Mouse (Mus musculus): ENCODE results near the gene H2al1k. TPM values are rescaled to one million over a fixed set of nuclear protein-coding genes. Genes with fewer than 3 reads are reported as not detected.

H2al1k gene
- polyA plus RNA-seq (2015; fragmentation: Nextera tagmentation; extraction: Ambion mirVana): not detected in 2 replicates

GRCm38 (mm10) chrX:9350327-9350726, at the start of gene H2al1k:
H2al1k (plus strand) TSS chrX:9350627.

Other genes starting within 250 kb of the H2al1k start
- not detected in 2 replicates for gene 4930402K13Rik, start 246.1 kb upstream of the H2al1k start, polyA plus RNA-seq (2015; fragmentation: Nextera tagmentation; extraction: Ambion mirVana)
- gene Lancl3, start 150.7 kb upstream of the H2al1k start, polyA plus RNA-seq (2015; fragmentation: Nextera tagmentation; extraction: Ambion mirVana): 0.41 and 0.44 TPM in 2 replicates
- not detected in 2 replicates for gene Gm14862, start 93.7 kb upstream of the H2al1k start, polyA plus RNA-seq (2015; fragmentation: Nextera tagmentation; extraction: Ambion mirVana)
- gene Xk, start 77.9 kb upstream of the H2al1k start, polyA plus RNA-seq (2015; fragmentation: Nextera tagmentation; extraction: Ambion mirVana): 2.6 and 3.6 TPM in 2 replicates
- gene H2al1m, start 66.9 kb upstream of the H2al1k start, polyA plus RNA-seq (2015; fragmentation: Nextera tagmentation; extraction: Ambion mirVana): not detected in 2 replicates
- 1.5 TPM in 2 replicates for gene Cybb, start 137.1 kb downstream of the H2al1k start, polyA plus RNA-seq (2015; fragmentation: Nextera tagmentation; extraction: Ambion mirVana)
- not detected in 2 replicates for gene H2al1o, start 221.8 kb downstream of the H2al1k start, polyA plus RNA-seq (2015; fragmentation: Nextera tagmentation; extraction: Ambion mirVana)

Measured in skeletal muscle tissue, postnatal 0 days (tissue).